Mouse (Mus musculus): ENCODE results near the gene Nckipsd. TPM values are rescaled to one million over a fixed set of nuclear protein-coding genes. Genes with fewer than 3 reads are reported as not detected.

The Nckipsd gene
- polyA plus RNA-seq, 1 experiment from 2014 or later: 14.5 TPM

Small RNA genes lying within 50 kb of the gene (microRNA-seq; reads per million reads assigned to microRNA genes)
- not detected for gene Gm23156

Other genes with a start within 250 kb of the Nckipsd start
- gene Impdh2, start 248.1 kb upstream of the Nckipsd start, polyA plus RNA-seq (2014; fragmentation: Nextera tagmentation; extraction: Ambion mirVana): 179 and 189 TPM in 2 replicates
- 52.1 and 58.2 TPM in 2 replicates for gene Ndufaf3, start 240.9 kb upstream of the Nckipsd start, polyA plus RNA-seq (2014; fragmentation: Nextera tagmentation; extraction: Ambion mirVana)
- 173 and 190 TPM in 2 replicates for gene Dalrd3, start 238.5 kb upstream of the Nckipsd start, polyA plus RNA-seq (2014; fragmentation: Nextera tagmentation; extraction: Ambion mirVana)
- 166 and 179 TPM in 2 replicates for gene Wdr6, start 229.6 kb upstream of the Nckipsd start, polyA plus RNA-seq (2014; fragmentation: Nextera tagmentation; extraction: Ambion mirVana)
- gene P4htm, start 210.7 kb upstream of the Nckipsd start, polyA plus RNA-seq (2014; fragmentation: Nextera tagmentation; extraction: Ambion mirVana): 10.5 and 11.7 TPM in 2 replicates
- gene Arih2, start 159.0 kb upstream of the Nckipsd start, polyA plus RNA-seq (2014; fragmentation: Nextera tagmentation; extraction: Ambion mirVana): 54.8 and 55.9 TPM in 2 replicates
- 31.0 and 32.8 TPM in 2 replicates for gene Slc25a20, start 146.3 kb upstream of the Nckipsd start, polyA plus RNA-seq (2014; fragmentation: Nextera tagmentation; extraction: Ambion mirVana)
- 64.6 and 69.0 TPM in 2 replicates for gene Prkar2a, start 119.1 kb upstream of the Nckipsd start, polyA plus RNA-seq (2014; fragmentation: Nextera tagmentation; extraction: Ambion mirVana)
- 121 and 129 TPM in 2 replicates for gene Ip6k2, start 24.6 kb upstream of the Nckipsd start, polyA plus RNA-seq (2014; fragmentation: Nextera tagmentation; extraction: Ambion mirVana)
- 6.7 and 8.9 TPM in 2 replicates for gene Celsr3, start 18.0 kb downstream of the Nckipsd start, polyA plus RNA-seq (2014; fragmentation: Nextera tagmentation; extraction: Ambion mirVana)
- 8.8 and 13.2 TPM in 2 replicates for gene Slc26a6, start 44.9 kb downstream of the Nckipsd start, polyA plus RNA-seq (2014; fragmentation: Nextera tagmentation; extraction: Ambion mirVana)
- not detected in 2 replicates for gene Tmem89, start 106.3 kb downstream of the Nckipsd start, polyA plus RNA-seq (2014; fragmentation: Nextera tagmentation; extraction: Ambion mirVana)
- 439 and 457 TPM in 2 replicates for gene Uqcrc1, start 128.3 kb downstream of the Nckipsd start, polyA plus RNA-seq (2014; fragmentation: Nextera tagmentation; extraction: Ambion mirVana)
- 0.69 and 1.2 TPM in 2 replicates for gene Col7a1, start 145.2 kb downstream of the Nckipsd start, polyA plus RNA-seq (2014; fragmentation: Nextera tagmentation; extraction: Ambion mirVana)
- not detected in 2 replicates for gene Ucn2, start 177.6 kb downstream of the Nckipsd start, polyA plus RNA-seq (2014; fragmentation: Nextera tagmentation; extraction: Ambion mirVana)
- 14.4 and 14.6 TPM in 2 replicates for gene Pfkfb4, start 183.4 kb downstream of the Nckipsd start, polyA plus RNA-seq (2014; fragmentation: Nextera tagmentation; extraction: Ambion mirVana)
- 30.9 and 34.7 TPM in 2 replicates for gene Shisa5, start 230.2 kb downstream of the Nckipsd start, polyA plus RNA-seq (2014; fragmentation: Nextera tagmentation; extraction: Ambion mirVana)

Measured in neural tube, embryonic 11.5 days (tissue).